Mouse (Mus musculus): ENCODE data around the gene Rhag.
A peak's percentile ranks its signal among the peaks of the same experiment; 100 is the strongest.

DNA sequence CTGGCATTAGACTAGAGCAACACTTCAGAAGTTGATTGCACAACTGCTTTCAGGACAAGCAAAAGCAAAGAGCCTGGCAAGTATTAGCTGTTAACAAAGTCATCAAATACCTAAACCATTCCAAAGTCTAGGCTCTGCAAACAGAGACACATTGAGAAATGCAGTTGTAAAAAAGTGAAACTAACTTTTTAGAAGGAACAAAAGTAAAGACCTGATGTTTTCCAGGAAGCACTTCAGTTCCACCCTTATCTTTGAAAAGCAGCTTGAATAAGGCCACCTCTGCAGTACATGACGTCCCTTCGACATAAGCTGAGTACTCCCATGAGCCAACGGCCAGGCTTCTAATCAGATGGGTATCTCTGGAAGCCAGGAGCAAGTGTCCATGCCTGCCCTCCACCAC, 4.4 kb upstream of the Rhag start:
- TF ChIP-seq EP300 (IDR thresholded peaks at IDR 0.05; ENCODE audit: low read depth in 1 of 2, low read length in 2 of 2): peak; percentile 98
- TF ChIP-seq HCFC1 (IDR thresholded peaks at IDR 0.05; ENCODE audit: low read depth, low read length): peak; percentile 50; the same call in 1 of the 2 replicates
- TF ChIP-seq CTCF (IDR thresholded peaks at IDR 0.05 in 2 of 3, conservative IDR thresholded peaks at IDR 0.05 in 1 of 3; ENCODE audit: control insufficient read depth in 1 of 3, insufficient read depth in 1 of 3, low read depth in 2 of 3, low read length in 3 of 3, poor library complexity in 1 of 3, severe bottlenecking in 1 of 3): no peak
- TF ChIP-seq E2F4 (IDR thresholded peaks at IDR 0.05; ENCODE audit: borderline replicate concordance, low read depth, low read length): no peak

Measured in MEL (cell line).